Mouse (Mus musculus): ENCODE measurements around the gene Prm1.

DNA sequence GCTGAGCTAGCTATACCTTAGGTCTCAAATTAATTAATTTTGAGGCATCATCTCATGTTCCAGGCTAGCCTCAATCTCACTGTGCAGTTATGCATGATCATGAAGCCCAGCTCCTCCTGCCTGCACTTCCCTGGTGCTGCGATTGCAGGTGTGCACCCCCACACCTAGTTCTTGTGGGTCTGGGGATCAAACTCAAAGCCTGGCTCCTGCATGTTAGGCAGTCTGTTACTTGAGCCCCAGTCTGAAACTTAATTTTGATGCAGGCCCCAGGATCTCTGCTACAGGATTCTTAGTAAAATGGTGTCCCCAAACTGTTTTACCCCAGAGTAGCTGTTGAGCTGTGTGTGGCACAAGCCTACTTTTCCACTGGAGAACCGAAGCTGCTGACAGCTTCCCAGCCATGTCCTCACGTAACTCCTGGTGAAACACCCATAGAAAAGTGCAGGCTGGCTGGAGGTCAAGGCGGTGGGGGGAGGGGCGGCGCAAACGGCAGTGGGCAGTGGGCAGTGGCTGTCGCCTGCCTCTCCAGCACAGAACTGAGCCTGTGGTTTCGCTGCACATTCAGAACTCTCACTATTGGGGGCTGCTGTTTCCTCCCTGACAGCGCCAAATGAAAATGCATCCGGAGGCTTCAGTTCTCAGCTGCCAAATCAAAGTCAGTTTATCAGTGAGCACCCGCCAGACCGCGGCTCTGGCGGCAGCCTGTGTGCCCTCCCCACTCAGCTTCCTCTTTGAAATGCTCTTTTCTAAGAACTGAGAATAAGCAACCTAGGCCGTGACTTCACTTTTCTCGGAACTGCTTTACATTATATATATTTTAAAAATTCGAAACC lies 38.1 kb upstream of the Prm1 start:
- TF ChIP-seq CTCF (IDR thresholded peaks at IDR 0.05; ENCODE audit: insufficient read depth, low read depth, low read length), result no peak
- no peak for TF ChIP-seq POLR2A (IDR thresholded peaks at IDR 0.05; ENCODE audit: insufficient read depth, low read depth, low read length)

Data from olfactory bulb, adult 2 months (tissue).